Mouse (Mus musculus) olfactory bulb, adult 2 months (tissue): ENCODE measurements at regions not wholly inside any gene's neighbourhood (a gene's known extent, or its start where the extent isn't known, plus 50 kb on each side); places are given as distances from the start of the nearest gene placed in this dataset.

Source experiments
- CTCF ChIP-seq: fragments of 200-500 bp; IDR thresholded peaks from 2 replicates; pipeline ENCODE4 v1.5.1; 2012; ENCODE audit warnings: low read depth, mild to moderate bottlenecking, low read length, moderate library complexity; ENCODE audit not compliant: insufficient read depth
- POLR2A ChIP-seq: fragments of 200-500 bp; IDR thresholded peaks from 2 replicates; pipeline ENCODE4 v1.6.1; 2012; ENCODE audit warnings: mild to moderate bottlenecking, low read depth, low read length, moderate library complexity; ENCODE audit not compliant: insufficient read depth

DNA sequence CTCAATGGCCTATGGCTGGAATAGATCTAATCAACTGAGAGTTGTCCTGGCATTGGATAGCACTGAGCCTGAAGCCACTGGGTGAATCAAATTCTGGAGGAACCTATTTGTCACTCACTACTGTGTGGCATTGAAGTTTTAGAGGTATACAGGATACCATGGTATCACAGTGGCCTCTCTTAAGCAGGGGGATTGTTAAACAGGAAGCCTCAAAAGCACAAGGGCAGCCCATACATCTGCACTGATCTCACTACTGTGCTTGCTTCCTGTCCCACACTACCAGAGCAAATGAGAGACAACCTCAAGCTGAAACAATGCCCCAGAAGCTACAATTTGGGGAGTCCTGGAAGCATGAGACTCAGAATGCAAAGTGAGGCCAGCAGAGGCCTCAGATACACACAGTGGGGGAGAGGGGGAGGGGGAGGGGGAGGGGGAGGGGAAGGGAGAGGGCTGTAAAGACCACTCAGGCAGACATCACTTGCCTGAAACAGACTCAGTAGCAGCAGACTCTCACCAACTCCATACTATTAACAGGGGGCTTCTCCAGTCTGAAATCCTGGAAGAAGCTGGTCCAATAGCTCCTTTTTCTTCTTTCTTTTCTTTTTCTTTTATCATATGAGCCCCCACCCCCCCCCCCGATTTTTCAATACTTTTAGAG lies 179.7 kb upstream of the Car8 start:
- TF ChIP-seq CTCF: no peak
- no peak for TF ChIP-seq POLR2A
